Mouse (Mus musculus) thymus, adult 2 months (tissue): ENCODE data around the gene Gast.

Experiments used
- CTCF ChIP-seq: fragments of 200-500 bp; IDR thresholded peaks from 2 replicates; pipeline ENCODE4 v1.5.1; 2012; ENCODE audit warnings: mild to moderate bottlenecking, control low read depth, low read length, moderate library complexity, borderline replicate concordance; ENCODE audit not compliant: control insufficient read depth, poor library complexity, insufficient read depth; ENCODE audit errors: extremely low read depth
- POLR2A ChIP-seq: fragments of 200-500 bp; IDR thresholded peaks from 2 replicates; pipeline ENCODE4 v1.6.1; 2012; ENCODE audit warnings: mild to moderate bottlenecking, low read length, control low read depth, moderate library complexity; ENCODE audit not compliant: control insufficient read depth, poor library complexity, insufficient read depth; ENCODE audit errors: extremely low read depth

DNA sequence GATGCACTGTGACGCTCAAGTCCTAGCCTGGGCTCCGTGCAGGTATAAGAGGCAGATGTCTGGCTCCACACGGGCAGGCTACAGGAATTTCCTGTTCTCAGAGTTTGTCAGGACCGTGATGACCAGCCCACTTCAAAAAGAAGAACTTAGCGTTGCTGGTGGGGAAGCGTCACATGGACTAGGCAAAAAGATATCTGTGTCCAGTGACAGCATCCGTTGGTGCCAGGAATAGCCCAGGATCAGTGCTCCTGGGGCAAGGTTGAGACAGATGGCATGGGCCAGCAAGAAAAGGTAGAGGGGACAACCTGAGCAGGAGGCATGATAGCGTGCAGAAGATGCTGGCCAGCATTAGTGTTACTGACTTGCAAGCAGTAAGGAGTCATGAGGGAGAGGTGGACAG is 35.6 kb downstream of the Gast start:
- TF ChIP-seq CTCF = no peak
- TF ChIP-seq POLR2A = no peak
